Mouse (Mus musculus) cerebral cortex, adult 2 months (tissue): ENCODE data around the gene Fgfr2.

Experiments
- WGBS: fragments of 180-500 bp; shearing (Covaris S2); methylation state at CpG from one replicate; pipeline ENCODE4 v1.1.7; 2018; 5-methylcytosine and 5-hydroxymethylcytosine counted together

The Fgfr2 gene

DNA sequence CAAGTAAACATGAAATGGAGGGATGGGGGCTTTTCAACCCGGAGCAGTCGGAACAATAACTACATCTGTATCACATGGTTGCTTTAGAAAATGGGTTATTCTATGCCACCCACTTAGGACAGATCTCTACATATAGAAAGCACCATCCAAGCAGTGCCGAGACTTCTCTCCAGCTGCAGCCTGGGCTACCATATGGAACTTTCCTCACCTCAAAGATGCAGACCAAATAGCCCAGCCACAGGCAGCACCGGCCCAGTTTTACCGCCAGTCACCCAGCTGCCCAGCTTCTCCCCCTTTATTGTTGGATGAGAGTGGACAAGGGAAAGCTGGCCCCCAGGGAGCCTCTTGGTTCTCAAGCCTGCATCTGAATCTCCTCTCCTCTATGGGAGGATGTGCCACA lies 1172.0 kb downstream of the Fgfr2 start:
- WGBS, result 57% methylated on average over 5 of the region's 5 CpGs

DNA sequence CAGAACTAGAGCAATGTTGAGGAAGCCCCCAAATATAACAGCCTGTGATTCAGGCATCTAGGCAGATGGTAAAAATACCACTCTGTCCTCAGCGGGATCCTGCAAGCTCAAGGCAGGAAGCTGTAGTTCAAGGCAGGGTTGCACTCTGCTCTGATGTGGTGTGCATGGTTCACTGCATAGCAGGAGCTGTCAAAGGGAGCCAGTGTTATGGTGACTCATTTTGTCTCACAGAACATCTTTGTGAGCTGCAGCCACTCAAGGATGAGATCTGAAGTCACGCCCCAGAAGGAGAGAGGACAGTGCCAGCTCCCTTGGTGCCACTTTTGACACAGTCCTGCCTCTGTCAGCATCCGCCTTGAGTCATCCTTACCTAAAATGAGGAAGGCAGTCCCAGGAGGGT lies 1185.5 kb downstream of the Fgfr2 start:
- WGBS, result 54% methylated on average over 3 of the region's 3 CpGs

DNA sequence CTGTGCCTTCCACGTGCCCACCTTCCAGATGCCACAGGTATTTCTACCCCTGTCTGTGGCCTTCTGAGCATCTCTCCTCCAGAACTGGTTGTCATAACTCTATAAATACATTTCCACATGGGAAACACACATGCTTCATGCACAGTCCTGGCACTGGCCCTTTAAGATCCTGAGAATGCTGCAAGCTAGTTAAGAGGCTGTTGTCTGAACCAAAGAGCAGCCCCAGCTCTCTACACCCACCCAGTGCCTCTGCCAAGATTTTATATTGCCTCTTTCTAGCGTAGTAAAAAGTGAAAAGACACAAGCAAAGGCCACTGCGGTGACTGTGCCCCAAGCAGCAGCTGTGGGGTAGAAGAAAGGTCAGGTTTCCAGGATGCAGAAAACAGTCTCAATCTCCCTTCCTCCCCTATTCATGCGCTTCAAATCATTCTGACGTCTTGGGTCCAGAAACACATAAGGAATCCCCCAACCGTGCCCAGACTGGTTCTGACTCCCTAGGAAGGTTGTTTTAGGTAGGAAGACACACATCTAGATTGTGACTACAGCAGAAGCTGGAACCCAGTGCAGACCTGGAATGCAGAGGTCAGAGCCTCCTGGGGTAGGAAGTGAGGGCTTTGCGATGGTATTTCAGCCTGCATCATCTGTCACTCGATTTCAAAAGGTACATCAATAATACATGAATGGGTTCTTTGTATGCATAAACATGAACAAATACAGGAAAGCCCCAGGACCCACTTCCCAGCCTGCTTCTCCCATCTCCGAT lies 1195.7 kb downstream of the Fgfr2 start:
- WGBS, result 35% methylated on average over 9 of the region's 9 CpGs

DNA sequence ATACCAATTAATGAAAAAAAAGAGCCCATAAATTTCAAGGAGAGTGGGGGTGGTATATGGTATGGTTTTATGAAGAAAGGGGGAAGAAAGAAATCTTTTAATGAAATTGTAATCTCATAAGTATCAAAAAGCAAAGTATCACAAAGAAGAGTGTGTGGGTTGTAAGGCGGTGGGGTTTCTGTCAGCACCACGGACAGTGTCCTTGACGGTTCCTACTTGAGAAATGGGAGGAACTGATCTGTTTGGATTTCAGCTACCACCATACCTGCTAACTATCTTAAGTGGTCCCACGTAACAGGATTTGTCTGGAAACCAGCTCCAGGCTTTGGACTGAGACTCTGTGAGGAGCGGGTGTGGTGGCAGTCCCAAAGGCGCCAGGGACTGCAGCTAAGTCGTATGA lies 1205.8 kb downstream of the Fgfr2 start:
- 72% methylated on average over 7 of the region's 7 CpGs for WGBS

DNA sequence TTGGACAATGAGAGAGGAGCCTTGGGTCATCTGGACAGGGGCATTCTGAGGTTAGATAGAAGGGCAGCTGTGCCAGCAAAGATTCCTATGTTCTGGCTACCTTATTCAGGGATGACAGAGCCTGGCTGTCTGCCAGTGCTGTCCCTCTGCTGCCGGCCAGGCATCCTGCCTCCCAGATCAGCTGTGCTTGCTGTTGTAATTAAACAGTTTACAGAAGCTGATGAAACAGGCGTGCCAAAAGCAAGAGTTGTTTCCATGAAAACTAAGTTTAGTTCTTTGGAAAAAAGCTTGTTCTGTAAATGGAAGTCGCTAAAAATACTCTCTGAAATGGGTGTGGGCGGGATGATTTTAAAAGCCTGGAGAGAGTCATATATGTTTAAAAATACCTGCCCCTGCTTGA lies 1213.5 kb downstream of the Fgfr2 start:
- WGBS, result 13% methylated on average over 4 of the region's 4 CpGs

DNA sequence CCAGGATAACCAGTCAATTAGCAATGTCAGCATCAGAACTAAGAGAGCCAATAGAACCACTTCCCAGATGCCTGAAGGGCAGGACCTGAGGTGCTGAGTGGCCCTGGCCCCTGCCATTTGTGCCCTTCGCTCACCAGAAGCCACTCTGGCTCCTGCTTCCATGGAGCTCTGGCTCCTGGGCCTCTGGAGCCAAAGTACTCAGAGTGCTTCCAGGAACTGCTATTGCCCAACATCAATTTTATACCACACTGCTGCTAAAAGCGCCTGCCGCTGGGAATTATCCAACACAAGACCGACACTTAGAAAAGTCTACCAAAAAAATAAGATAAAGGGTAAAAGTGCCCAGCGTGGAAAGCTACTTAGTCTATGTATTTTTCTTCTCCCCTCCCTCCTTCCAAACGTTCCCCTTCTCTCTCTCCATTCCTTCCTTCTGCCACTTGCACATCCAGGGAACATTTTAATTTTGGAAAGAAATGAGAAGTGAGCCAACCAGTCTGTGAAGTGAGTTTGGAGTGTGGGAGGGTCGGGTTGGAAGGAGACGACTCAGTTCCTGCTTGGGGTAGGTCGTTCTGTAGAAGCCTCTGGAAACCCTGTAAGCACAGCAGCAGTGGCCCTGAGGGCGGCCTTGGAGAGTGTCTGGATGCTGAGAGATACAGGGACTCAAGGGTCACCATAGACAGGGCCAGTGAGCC lies 1216.5 kb downstream of the Fgfr2 start:
- 50% methylated on average over 10 of the region's 10 CpGs for WGBS

DNA sequence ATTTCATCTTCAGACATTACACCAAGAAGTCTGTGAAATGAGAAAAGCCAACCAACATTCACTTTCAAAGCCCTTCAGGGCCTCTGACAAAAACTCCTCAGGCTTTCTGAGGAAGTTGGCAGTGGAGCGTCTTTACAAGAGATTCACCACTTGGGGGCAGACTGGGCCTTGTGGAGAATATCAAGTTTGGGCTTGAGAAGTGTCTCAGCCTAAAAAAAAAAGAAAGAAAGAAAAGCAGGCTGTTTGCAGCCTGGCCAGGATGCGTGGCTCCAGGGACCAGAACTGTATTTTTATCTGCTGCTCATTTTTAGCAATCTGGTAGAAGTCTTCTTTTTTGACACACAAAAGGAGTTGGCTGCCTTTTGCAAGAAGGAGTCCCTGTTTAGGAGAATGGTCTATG lies 1223.8 kb downstream of the Fgfr2 start:
- 1% methylated on average over 2 of the region's 2 CpGs for WGBS

DNA sequence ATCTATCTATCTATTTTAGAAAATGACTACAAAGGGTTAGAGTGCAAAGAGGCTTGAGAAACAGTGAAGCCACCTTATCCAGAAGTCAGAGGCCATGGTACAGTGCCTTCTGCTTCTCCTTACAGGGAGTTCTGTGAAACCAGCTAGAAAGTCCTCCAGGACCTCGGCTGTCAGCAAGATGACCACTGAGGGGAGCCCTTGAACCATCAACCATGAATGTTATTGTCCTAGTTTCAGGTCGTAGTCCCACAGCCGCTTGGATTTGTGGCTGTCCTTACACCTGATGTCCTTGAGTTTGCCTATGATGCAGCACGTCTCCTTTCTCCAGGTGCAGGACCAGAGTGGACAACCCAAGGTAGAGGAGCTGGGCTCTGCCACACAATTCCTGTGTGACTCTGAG lies 1225.9 kb downstream of the Fgfr2 start:
- WGBS, result 9% methylated on average over 4 of the region's 4 CpGs

DNA sequence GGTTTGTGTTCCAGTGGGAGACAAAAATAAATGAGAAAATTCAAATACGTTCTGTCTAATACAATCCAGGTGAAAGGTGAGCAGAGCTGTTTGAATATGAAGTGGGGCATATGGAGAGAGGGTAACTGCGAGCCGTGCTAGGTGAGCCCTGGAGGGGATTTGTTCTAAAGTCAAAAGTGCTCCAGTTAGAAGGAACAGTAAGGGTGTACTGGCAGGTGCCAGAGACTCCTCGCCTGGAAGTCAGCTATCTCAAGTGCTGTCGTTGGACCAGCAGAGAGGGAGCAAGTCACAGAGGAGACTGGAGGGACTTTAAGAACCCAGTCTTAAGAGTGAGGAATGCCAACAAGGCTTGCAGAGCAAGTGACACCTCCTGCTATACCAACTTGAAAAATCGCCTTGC lies 1240.3 kb downstream of the Fgfr2 start:
- 65% methylated on average over 6 of the region's 6 CpGs for WGBS

DNA sequence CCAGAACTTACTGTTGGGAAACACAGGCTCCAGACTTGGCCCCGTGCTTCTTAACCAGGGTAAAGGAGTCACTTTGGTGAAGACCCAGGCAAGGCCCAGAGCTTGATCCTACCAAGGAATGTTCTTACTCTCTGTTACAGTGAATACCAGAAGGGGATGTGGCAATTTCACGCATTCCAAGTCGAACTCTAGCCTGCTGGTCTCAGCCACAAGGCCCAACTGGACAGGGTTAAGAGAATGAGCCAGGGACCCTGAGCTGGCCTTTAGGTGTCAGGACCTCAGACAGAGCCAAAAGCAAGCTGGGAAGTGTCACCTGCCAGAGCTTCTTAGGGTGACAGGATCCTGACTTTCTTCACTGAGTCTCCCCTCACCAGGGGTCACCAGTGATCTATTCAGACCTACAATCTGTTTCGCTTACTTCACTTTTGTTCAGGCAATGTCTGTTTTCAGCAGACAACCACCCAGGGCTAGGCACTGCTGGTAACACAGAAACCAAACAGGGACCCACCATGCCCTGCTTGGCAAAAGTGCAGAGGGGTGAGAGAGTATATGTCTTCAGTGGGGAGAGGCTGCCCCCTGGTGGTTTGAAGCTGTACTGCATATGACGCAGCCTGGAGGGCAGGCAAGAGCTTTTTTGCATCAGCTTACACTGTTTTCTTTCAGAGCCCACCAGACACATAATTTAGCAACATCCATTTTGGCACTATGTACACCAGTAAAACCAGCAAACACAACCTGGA lies 1241.1 kb downstream of the Fgfr2 start:
- WGBS, result 63% methylated on average over 5 of the region's 5 CpGs

DNA sequence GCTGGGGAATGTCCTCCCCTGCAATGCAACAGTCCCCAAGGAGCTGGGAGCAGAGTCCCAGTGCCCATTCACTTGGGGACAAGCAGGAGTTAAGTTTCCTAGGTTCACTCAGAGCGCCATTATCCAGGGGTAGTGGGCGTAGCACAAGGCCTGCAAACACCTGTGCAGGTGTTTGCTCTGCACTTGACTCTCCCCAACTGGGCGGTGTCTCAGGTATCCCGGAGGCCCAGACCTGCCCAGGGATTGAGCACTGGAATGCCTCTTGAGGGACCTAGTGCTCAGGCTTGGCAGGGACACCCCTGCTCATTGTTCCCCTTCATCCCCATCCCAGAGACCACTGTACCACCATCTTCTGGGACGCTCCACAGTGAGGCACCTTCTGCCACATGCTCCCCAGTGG lies 1243.0 kb downstream of the Fgfr2 start:
- 91% methylated on average over 5 of the region's 5 CpGs for WGBS

DNA sequence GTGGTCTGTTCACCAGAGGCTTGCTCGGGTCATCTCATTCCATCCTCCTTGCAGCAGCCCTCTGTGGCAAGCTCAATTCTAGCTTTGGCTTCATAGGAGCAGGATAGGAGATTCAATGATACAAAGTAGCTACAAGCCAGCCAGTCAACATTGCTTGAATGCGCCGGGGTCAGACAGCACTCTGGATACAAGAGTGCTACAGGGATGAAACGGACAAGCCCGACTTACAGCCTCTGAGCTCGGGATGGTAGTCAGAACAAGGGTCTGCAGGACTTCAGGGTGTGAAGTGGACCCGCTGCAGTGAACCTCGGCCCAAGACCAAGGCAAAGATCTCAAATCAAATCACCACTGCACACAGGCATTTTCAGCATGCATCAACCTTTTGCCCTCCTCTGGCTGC lies 1244.3 kb downstream of the Fgfr2 start:
- WGBS, result 84% methylated on average over 8 of the region's 8 CpGs

DNA sequence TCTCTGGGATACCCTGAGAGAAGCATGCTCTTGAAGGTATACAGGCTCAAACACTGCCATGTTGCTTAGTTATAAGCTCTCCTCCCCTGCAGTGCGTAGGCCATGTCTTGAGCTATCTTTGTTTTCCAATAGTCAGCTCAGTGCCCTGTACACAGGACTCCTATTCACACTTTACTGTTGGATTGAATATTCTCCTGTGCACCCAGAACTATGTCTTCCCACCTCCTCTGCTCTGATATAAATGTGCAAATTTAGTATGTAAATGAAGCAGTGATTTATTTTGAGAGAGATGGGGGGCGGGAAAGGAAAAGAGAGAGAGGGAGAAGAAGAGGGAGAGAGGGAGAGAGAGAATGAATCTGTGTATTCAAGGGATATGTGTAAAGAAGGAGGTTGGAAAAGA lies 1267.5 kb downstream of the Fgfr2 start:
- WGBS, result 54% methylated on average over 2 of the region's 2 CpGs

DNA sequence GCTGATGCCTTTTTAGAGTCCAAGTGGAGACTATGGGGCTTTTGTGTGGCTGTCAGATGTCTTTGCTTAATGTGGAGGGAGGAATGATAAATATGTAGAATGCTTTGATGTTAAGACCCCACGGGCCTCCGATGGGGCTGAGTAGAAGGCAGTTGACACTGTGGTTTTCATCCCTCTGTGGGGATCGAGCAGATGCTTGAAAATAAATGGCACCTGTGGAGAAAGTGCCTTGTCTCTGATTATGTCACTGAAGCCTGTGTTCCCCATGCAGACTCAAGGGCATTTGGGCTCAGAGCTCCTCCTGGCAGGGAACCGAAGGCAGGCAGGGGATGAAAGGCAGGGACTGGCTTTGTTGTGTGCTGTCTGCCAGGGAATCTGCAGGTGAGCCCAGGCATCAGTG lies 1272.6 kb downstream of the Fgfr2 start:
- 66% methylated on average over 4 of the region's 4 CpGs for WGBS

DNA sequence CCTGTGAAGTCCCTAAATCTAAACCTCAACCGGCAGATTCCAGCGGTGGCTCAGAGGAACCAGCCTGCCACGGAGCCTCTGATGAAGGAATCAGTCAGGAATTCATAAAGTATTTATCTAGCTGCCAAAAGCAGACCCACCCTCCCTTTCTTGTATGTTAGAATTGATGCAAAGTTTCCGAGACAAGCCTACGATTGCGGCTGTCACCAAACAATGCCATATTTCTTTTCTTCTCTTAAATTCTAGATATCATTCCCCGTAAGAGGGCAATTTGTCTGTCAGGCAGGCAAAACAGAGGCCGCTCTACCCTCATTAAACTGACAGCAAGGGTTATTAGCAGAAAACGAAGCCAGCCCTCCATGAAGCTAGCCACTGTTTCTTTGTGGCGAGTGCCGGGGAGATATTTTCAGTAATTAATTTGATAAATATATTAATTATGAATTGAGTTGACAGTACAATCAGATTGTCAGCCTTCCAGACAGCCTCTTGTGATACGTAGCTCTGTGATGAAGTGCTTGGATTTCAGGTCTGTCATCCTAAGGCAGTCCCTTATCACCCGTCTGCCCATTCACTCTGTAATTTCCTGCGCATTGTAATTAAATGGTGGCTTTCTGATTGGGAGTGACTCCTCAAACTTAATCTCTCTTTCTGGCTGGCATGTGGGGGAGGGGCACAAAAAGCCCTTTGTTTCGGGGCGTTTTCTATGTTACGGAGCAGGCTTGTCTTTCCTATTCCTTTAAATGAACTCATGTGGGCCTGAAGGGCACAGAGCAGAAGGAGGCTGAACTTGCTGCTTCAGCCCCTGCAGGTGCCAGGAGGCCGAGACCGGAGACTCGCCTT lies 1276.9 kb downstream of the Fgfr2 start:
- WGBS, result 75% methylated on average over 20 of the region's 20 CpGs

DNA sequence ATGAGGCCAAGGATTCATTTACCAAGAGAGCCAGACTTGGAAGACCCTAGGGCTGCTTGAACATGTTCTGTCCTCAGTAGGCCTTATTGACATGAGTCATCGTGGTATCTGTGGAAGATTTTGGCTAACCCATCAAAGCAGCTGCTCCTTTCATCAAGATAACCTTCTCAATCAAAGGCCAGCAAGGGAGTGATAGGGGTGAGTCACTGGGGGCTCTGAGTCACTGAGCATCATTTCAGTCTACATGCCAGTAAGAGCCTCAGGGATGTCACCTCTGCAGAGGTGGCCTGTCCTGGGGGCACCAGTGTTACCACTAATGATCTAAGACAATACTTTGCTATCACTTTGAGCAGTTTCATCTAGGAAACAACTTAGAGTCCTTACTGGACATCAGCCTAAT lies 1292.9 kb downstream of the Fgfr2 start:
- 74% methylated on average over 1 of the region's 1 CpGs for WGBS

DNA sequence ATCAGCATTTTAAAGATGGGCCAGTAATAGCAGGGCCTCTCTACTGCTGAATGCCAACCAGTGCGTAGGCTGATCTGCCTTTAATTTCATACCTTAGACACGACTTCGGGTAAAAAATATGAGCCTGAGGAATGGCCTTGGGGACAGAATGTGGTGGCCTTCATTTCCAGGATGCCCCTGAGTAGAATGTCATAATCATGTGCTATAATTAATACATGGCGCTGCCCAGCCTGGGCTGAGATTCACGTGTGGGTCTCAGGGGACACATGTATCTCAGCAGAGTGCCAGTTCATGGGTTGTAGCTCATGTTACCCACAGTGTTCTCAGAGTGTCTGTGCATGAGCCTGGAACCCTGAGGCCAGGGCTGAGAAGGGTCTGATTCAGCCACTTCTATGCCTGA lies 1296.3 kb downstream of the Fgfr2 start:
- 81% methylated on average over 5 of the region's 5 CpGs for WGBS

DNA sequence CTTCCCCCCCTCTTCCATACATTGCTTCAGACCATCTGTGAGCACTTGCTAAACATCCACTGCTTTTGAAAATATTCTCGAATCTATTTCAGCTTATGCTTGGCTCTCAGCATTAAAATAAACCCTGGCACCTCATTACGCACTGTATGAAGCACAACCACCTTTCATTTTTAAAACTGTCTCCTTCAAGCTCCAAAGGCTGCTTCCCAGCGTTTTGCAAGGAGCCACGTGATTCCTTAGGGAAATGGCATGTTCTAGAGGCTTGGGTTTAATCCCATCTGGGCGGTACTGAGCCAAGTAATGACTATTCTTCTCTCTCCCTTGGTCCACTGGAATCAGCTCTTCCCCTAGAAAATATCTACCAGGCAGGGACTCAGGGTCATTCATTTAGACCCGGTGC lies 1305.2 kb downstream of the Fgfr2 start:
- WGBS, result 46% methylated on average over 6 of the region's 6 CpGs

DNA sequence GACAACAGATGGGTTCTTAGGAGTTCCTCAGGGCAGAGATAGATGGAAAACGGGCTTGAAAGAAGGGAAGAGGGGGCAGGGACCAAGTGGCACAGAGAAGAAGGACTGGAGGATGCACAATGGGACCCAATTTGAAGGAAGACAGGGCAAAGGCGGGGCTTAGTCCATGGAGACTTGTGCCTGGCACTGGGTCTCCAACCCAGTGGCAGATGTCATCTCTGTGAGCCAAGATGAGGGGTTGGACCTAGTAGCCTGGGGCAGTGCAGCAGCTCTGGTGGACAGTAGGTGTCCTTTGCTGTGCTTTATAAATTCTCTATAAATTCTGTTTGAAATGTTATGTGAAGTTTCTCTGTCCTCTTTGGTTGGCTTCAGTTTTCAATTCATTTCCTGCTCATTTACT lies 1306.5 kb downstream of the Fgfr2 start:
- 75% methylated on average over 2 of the region's 2 CpGs for WGBS

DNA sequence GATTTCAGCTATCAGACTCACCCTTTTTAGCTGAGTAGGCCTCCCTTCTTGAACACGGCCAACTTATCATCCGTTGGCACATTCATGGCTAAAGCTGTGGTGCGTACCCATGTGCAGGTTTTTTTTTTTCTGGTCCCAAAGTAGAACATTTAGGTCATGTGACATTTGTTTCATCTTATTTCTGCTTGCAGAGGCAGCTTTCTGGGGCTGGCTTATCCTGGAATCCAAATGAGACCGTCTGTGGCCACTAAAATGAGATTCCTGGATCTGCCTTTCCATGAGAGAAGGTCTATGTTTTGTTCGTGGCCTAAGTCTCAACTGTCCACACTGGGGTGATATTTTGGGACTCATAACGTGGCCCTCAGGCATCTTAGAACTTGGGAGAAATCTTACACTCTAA lies 1311.0 kb downstream of the Fgfr2 start:
- WGBS, result 50% methylated on average over 6 of the region's 6 CpGs

DNA sequence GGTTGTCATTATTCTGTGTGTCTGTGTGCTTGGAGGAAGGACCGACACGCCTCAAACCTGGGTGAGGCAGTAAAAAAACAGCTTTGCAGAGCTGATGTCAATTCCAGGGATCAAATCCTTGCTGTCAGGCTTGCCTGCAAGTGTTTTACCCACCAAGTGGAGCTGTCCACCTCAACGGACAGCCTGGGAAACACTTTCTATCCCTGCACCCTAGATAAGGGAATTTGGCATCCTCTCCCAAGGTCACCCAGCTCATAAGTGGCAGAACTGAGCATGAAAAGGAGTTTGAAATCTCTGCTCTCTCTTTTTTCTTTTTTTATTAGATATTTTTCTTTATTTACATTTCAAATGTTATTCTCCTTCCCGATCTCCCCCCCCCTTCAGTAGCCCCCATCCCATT lies 1312.2 kb downstream of the Fgfr2 start:
- 84% methylated on average over 4 of the region's 4 CpGs for WGBS

DNA sequence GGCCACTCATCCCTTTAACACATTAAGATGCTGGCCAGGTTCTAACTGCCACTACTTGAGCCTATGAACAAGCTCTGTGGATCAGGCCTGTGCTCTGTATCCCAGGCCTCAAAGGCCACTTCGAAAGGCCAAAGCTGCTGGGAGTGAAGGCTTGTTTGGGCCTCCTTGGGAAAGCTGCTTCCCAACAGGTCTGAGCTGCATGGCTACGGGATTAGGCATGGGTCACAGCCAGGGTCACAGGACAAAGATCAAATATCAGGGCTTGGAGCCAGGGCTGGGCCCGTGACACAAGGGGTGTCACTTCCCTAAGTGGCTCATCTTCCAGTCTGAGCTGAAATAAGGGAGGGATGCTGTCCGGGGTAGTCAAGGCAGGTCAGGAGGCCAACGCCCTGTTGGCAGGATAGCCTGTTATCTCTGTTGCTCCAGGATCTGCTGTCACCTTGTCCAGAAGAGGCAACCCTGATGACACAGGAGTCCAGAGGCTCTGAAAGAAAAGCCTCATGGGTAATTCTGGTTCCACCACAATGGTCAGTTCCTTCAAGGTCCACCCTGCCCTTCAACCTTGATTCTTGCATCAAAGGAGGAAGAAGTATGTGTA lies 1313.5 kb downstream of the Fgfr2 start:
- 74% methylated on average over 5 of the region's 5 CpGs for WGBS
